Mouse (Mus musculus) hematopoietic stem cell, adult 5-6 weeks (primary cell): ENCODE measurements around the gene Emc4. TPM values are rescaled to one million over a fixed set of nuclear protein-coding genes. Genes with fewer than 3 reads are reported as not detected.
A peak's percentile ranks its signal among the peaks of the same experiment; 100 is the strongest.

Experiments
- ATAC-seq, 2 experiments: fragments of 125-278 bp in 1 of 2; replicated peaks in 1 of 2; 2 replicates each; pipeline ENCODE4 v1.8.0; 2016 to 2017; ENCODE audit warnings: inconsistent platforms in 2 of 2, mild to moderate bottlenecking in 2 of 2, moderate number of reproducible peaks in 2 of 2, low read depth in 1 of 2, moderate TSS enrichment in 1 of 2; ENCODE audit not compliant: low FRiP score in 2 of 2, poor library complexity in 2 of 2, severe bottlenecking in 2 of 2, insufficient read depth in 1 of 2, low TSS enrichment in 1 of 2
- total RNA-seq: library from RNA; stranded (forward); fragments of 172-1452, 232-1000 nt; gene quantifications from 2 replicates; pipeline ENCODE4 v1.2.3, GENCODE M21; 2017

Gene Emc4
- total RNA-seq, 1 experiment from 2014 or later = 54.9 TPM

GRCm38 (mm10) chr2:112353685-112354455 is 14.0 kb downstream of the Emc4 start:
- ATAC-seq = no peak

- no peak for ATAC-seq
These were observed 19.6 kb downstream of the Emc4 start for GRCm38 (mm10) chr2:112348246-112348645.

DNA sequence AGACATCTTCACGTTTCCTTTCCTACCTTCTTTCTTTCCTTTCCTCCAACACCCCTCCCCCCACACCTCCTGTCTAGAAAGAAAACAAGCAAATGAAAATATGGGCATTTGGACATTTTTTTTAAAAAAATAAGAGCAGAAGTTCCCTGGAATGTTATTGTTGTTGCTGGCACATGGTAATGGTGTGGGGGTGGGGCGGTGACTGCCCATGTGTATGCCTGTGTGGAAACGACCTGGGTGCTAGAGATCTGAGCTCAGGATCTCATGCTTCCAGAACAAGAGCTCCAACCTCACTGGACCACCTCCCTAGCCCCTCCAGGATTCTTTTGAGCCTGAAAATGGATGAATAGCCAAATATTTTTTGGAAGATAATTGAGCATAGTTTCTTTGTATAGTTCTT is 26.7 kb downstream of the Emc4 start:
- no peak for ATAC-seq

- ATAC-seq = no peak
These were observed 28.1 kb downstream of the Emc4 start for GRCm38 (mm10) chr2:112339736-112340135.

- no peak for ATAC-seq
These were observed 30.6 kb downstream of the Emc4 start for GRCm38 (mm10) chr2:112337211-112337610.

GRCm38 (mm10) chr2:112332051-112332898 is 35.6 kb downstream of the Emc4 start:
- ATAC-seq = 0 out of 4 replicates have a peak, but pooled peaks of 1 of the 2 experiments have one; percentile 9

GRCm38 (mm10) chr2:112328069-112328777 is 39.6 kb downstream of the Emc4 start:
- ATAC-seq = no peak; a peak in 2 of 4 replicates

DNA sequence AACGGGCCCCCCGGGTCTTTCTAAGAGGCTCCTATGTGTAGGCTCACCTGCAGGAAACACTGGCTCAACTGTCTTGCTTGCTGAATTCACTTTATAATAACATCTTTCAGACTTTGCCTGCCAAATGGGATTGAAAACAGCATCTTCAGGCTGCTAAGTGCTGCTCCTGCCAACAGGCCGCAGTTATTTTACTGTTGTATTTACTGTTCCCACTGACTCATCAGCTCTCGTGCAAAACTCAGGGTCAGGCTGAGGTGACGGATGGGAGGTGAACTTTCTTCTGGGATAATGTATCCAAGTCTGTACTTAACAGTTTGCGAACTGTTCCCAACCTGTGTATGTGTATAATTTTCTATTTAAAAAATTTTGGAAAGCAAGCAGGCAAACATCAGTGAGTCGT is 48.9 kb downstream of the Emc4 start:
- ATAC-seq = no peak

- no peak for ATAC-seq
These were observed 49.6 kb downstream of the Emc4 start for GRCm38 (mm10) chr2:112318227-112318626.

DNA sequence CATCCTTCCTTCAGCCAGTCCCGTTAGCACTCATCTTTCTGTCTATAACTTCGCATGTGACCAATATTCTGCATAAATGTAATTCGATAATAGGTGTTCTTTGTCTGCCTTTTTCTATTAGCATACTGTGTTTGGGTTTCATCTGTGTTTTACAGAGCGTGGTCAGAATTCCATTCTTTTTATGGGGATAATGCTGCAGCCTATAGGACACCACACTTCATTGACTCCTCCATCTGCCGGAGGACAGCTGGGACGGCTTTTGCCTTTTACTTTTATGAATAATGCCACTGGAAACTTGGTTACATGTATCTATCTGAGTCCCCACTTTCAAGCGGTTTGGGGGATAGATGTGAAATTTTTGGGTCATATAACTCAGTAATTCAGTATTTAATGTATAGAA is 52.2 kb downstream of the Emc4 start:
- ATAC-seq = no peak

Other genes with a start within 250 kb of the Emc4 start
- not detected in 2 replicates for gene Olfr1316, start 233.1 kb downstream of the Emc4 start, total RNA-seq
- not detected in 2 replicates for gene Olfr1317, start 227.7 kb downstream of the Emc4 start, total RNA-seq
- gene Olfr1318, start 213.8 kb downstream of the Emc4 start, total RNA-seq = not detected in 2 replicates
- 7.8 and 22.5 TPM in 2 replicates for gene Lpcat4, start 128.6 kb downstream of the Emc4 start, total RNA-seq
- not detected in 2 replicates for gene Nutm1, start 108.7 kb downstream of the Emc4 start, total RNA-seq
- gene Nop10, start 106.1 kb downstream of the Emc4 start, total RNA-seq = 109 and 165 TPM in 2 replicates
- 95.7 and 126 TPM in 2 replicates for gene Slc12a6, start 102.2 kb downstream of the Emc4 start, total RNA-seq
- gene Gm21985, start 101.7 kb downstream of the Emc4 start, total RNA-seq = not detected in 2 replicates
- gene Katnbl1, start 11.2 kb upstream of the Emc4 start, total RNA-seq = 20.3 and 21.7 TPM in 2 replicates
- 9.8 and 9.9 TPM in 2 replicates for gene Emc7, start 87.0 kb upstream of the Emc4 start, total RNA-seq
- not detected in 2 replicates for gene Chrm5, start 112.7 kb upstream of the Emc4 start, total RNA-seq
- 27.4 and 40.3 TPM in 2 replicates for gene Aven, start 124.9 kb upstream of the Emc4 start, total RNA-seq